Mouse (Mus musculus): ENCODE data around the gene 1110059E24Rik. TPM values are rescaled to one million over a fixed set of nuclear protein-coding genes. Genes with fewer than 3 reads are reported as not detected.

1110059E24Rik gene
- polyA plus RNA-seq, 1 experiment from 2014 or later, result 59.4 TPM

DNA sequence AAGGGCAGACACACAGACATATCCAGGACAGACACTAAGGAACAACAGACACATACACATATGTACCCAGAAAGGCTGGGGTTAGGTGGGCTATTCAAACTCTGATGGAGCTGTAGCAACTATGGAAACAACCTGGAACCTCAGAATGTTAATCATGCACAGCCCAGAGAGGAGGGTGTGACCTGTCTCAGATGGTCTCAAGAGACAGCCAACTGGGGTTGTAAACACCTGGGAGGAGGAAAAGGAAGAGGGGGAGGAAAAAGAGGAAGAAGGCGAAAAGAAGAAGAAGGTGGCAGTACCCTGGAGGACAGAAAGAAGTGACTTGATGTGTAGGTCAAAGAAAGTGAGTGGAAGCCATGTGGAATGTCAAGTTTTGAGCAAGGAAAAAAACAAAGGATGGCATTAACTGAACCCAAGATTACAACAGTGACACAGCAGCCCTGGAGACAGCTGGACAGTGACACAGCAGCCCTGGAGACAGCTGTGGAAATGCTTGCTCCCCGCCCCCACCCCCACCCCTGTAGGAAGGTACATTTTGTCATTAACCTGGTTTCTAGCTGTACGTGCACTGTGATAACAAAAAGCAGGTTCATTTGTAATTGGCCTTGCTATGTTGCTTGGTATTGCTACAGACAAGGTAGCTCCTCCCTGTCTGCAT is 84.1 kb downstream of the 1110059E24Rik start:
- Histone ChIP-seq H3K4me2 (no peak overlapping the region), H3K9ac (no peak overlapping the region), H3K27ac (no peak overlapping the region), H3K4me3 (no peak overlapping the region), H3K36me3 (no peaks in the 10 kb centered on the region), H3K9me3 (no peaks in the 10 kb centered on the region), H3K4me1 (peaks cover 3% of the 10 kb centered on the region; the same call in 1 of the 2 replicates), H3K27me3 (no peaks in the 10 kb centered on the region)
- 64% methylated on average over 3 of the region's 3 CpGs for WGBS
- ATAC-seq (ENCODE audit: insufficient number of reproducible peaks, insufficient read depth, low FRiP score, low TSS enrichment, low read depth), result no peak

DNA sequence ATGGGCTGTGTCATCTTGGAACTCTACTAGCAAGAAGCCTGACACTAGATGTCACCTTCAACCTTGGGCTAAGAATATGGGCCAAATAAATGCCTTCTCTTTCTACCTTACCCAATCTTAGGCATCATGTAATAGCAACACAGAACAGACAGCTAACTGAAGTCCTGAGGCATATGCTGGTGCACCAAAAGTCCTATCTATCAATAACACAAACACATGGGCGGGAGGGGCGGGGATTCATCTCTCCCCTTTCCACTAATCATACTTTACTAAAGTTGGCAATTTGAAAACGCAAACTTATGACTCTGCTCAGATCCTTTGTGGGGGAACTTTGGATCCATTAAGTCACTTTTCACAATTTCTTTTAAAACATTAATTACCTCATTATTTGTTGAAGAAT is 84.8 kb downstream of the 1110059E24Rik start:
- H3K4me3 ChIP-seq, result no peak overlapping the region
- WGBS, result 78% methylated on average over 3 of the region's 3 CpGs
- peaks cover 3% of the 10 kb centered on the region; the same call in 1 of the 2 replicates for H3K4me1 ChIP-seq
- no peaks in the 10 kb centered on the region for H3K27me3 ChIP-seq
- no peak overlapping the region for H3K27ac ChIP-seq
- no peaks in the 10 kb centered on the region for H3K9me3 ChIP-seq
- H3K9ac ChIP-seq, result no peak overlapping the region
- no peak for ATAC-seq (ENCODE audit: insufficient number of reproducible peaks, insufficient read depth, low FRiP score, low TSS enrichment, low read depth)
- no peaks in the 10 kb centered on the region for H3K36me3 ChIP-seq
- H3K4me2 ChIP-seq, result no peak overlapping the region

DNA sequence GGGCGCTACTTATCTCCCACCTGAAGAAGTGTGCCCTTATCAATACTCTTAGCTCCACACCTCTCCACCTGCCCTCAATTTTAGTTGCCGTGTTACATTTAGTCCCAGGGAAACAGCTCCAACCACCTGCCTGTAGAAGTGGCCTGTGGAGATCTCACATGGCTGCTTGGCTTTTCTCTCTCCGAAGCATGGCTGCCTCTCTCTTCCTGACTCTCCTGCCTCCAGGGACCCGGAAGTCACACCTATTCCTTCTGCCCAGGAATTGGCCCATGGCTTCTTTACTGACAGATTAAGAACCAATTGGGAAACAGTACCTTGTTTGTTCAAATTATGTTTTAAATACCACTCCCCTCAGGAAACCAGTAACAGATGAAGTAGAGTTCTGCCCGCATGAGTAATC is 86.3 kb downstream of the 1110059E24Rik start:
- H3K4me3 ChIP-seq, result no peak overlapping the region
- H3K9ac ChIP-seq, result no peak overlapping the region
- H3K9me3 ChIP-seq, result no peaks in the 10 kb centered on the region
- 78% methylated on average over 5 of the region's 5 CpGs for WGBS
- no peak overlapping the region for H3K27ac ChIP-seq
- no peak for ATAC-seq (ENCODE audit: insufficient number of reproducible peaks, insufficient read depth, low FRiP score, low TSS enrichment, low read depth)
- H3K27me3 ChIP-seq, result no peaks in the 10 kb centered on the region
- peaks cover 3% of the 10 kb centered on the region; the same call in 1 of the 2 replicates for H3K4me1 ChIP-seq
- H3K36me3 ChIP-seq, result no peaks in the 10 kb centered on the region
- no peak overlapping the region for H3K4me2 ChIP-seq

DNA sequence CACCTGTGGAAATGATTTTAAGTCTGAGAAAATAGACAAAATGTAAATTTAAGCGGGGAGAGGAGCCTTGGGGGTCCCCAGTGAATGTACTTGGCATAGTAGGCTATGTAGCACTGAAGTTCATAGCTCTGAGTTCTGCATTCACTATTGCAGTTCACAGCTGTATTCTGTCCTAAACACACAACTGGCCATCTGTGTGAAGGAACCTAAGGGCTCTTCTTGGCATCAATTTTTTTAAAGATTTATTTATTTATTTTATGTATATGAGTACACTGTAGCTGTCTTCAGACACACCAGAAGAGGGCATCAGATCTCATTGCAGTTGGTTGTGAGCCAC is 88.3 kb downstream of the 1110059E24Rik start:
- H3K4me2 ChIP-seq, result no peak overlapping the region
- no peak overlapping the region for H3K4me3 ChIP-seq
- H3K4me1 ChIP-seq, result peaks cover 3% of the 10 kb centered on the region; the same call in 1 of the 2 replicates
- 4% methylated on average over 1 of the region's 1 CpGs for WGBS
- H3K9ac ChIP-seq, result no peak overlapping the region
- H3K27me3 ChIP-seq, result no peaks in the 10 kb centered on the region
- no peaks in the 10 kb centered on the region for H3K36me3 ChIP-seq
- ATAC-seq (ENCODE audit: insufficient number of reproducible peaks, insufficient read depth, low FRiP score, low TSS enrichment, low read depth), result no peak
- H3K27ac ChIP-seq, result no peak overlapping the region
- no peaks in the 10 kb centered on the region; the same call in 1 of the 2 replicates for H3K9me3 ChIP-seq

DNA sequence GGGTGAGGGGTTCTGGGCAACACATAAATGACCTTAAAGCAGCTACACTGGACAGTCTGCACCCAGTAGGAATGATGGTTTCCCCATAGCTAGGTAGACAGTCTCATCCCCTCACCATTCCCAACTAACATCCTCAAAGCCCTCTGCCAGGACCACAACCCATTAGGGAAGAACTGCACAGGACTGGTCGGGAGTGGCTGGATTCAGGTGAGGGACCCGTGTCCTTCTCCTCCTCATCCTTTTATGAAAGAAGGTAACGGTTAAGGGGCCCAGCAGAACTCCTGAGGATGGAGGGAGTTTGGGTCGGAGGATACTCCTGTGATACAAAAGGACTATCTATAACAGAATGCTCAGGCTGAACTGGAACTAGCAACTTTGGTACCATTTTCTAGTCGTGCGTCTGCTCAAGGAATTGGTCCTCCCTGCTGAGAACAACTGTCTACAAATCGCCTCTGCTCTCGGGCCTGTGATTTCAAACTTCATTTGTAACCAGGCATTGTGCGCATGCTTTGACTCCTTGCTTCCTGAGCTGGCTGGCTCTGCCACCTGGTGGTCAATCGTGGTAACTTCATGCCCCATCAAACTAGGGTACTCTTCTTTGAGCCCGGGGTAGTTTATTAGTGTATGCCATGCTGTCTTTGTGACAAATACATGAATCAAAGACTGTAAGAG is 88.9 kb downstream of the 1110059E24Rik start:
- no peak overlapping the region for H3K4me2 ChIP-seq
- H3K36me3 ChIP-seq, result no peaks in the 10 kb centered on the region
- no peak overlapping the region for H3K9ac ChIP-seq
- WGBS, result 26% methylated on average over 11 of the region's 11 CpGs
- H3K4me1 ChIP-seq, result peaks cover 3% of the 10 kb centered on the region; the same call in 1 of the 2 replicates
- no peak overlapping the region for H3K4me3 ChIP-seq
- no peaks in the 10 kb centered on the region; the same call in 1 of the 2 replicates for H3K9me3 ChIP-seq
- 0 out of 2 replicates have a peak, but pooled peaks have one; percentile 15 for ATAC-seq (ENCODE audit: insufficient number of reproducible peaks, insufficient read depth, low FRiP score, low TSS enrichment, low read depth)
- H3K27ac ChIP-seq, result no peak overlapping the region
- H3K27me3 ChIP-seq, result no peaks in the 10 kb centered on the region

DNA sequence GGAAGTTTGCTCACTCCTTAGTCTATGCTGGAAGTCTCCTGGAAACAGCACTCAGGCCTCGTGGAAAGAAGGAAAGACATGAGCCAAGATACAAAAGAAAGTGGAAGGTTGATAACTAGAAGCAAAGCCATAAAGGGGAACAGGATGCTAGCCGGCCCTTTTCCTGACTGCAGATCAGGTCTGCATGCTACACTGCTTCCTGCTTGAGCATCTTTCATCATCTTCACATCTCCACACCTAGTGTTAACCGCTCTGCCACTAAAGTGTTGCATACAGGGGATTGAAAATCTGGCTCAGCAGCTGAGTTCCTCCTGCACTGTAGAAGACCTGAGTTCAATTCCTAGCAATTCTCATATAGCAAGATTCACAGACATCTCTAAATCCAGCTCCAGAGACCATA is 89.8 kb downstream of the 1110059E24Rik start:
- peaks cover 3% of the 10 kb centered on the region; the same call in 1 of the 2 replicates for H3K4me1 ChIP-seq
- no peaks in the 10 kb centered on the region for H3K36me3 ChIP-seq
- H3K4me3 ChIP-seq, result no peak overlapping the region
- ATAC-seq (ENCODE audit: insufficient number of reproducible peaks, insufficient read depth, low FRiP score, low TSS enrichment, low read depth), result no peak
- no peak overlapping the region for H3K4me2 ChIP-seq
- no peaks in the 10 kb centered on the region for H3K27me3 ChIP-seq
- no peak overlapping the region for H3K9ac ChIP-seq
- no peak overlapping the region for H3K27ac ChIP-seq
- no peaks in the 10 kb centered on the region; the same call in 1 of the 2 replicates for H3K9me3 ChIP-seq
- WGBS, result 81% methylated on average over 3 of the region's 3 CpGs

DNA sequence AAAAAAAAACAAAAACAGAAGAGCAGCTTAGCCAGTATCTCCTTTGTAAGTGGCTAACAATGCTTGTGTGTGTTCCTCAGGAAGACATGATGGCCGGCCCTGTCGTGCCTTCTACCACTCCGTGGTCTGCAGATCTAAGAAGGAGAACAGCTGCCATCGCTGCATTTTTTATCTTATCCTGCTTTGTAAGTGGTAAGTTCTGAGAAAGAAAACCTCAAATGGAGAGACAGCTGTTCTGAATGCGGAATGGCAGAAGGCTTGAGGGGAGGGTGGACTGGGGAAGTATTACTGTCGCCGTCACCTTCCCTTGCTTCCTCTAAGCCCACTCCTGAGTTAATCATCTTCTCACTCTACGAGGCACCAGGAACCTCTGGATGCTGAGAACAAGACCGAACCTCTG is 100.0 kb downstream of the 1110059E24Rik start:
- Histone ChIP-seq H3K36me3 (no peaks in the 10 kb centered on the region), H3K9me3 (no peaks in the 10 kb centered on the region), H3K4me3 (no peak overlapping the region), H3K27me3 (no peaks in the 10 kb centered on the region), H3K4me1 (no peaks in the 10 kb centered on the region), H3K4me2 (no peak overlapping the region), H3K27ac (no peak overlapping the region), H3K9ac (no peak overlapping the region)
- no peak for ATAC-seq (ENCODE audit: insufficient number of reproducible peaks, insufficient read depth, low FRiP score, low TSS enrichment, low read depth)
- WGBS, result 78% methylated on average over 9 of the region's 9 CpGs

DNA sequence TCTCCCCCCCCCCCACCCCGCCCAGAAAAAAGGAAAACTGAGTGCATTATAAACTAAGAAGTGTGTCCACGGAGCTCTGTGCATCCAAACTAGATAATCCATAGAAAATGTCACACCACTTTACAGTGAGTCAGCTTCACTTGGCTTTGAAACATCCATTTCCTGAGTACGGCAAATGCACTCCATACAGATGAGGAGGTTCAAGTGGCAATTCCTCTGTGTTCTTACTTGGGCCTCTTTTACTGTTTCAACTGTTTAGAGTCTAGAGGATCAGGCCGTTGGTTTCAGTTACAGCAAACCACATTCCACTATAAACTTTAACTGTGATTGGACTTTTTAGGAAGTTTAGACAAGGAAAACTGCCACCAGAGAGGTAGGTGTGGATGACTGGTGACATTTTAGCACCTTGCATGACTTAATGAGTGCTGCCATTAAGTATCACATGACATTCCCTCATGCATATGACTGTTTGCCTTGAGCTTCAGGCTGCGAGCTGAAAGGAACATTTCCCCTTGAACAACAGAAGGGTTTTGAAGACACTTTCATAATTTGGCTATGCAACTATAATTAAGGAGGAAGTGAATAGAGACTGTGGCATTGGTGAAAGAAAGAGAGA is 100.7 kb downstream of the 1110059E24Rik start:
- Histone ChIP-seq H3K9me3 (no peaks in the 10 kb centered on the region), H3K27me3 (no peaks in the 10 kb centered on the region), H3K9ac (no peak overlapping the region), H3K4me2 (no peak overlapping the region), H3K4me1 (no peaks in the 10 kb centered on the region), H3K36me3 (no peaks in the 10 kb centered on the region), H3K4me3 (no peak overlapping the region), H3K27ac (no peak overlapping the region)
- WGBS, result 68% methylated on average over 5 of the region's 5 CpGs
- ATAC-seq (ENCODE audit: insufficient number of reproducible peaks, insufficient read depth, low FRiP score, low TSS enrichment, low read depth), result no peak

DNA sequence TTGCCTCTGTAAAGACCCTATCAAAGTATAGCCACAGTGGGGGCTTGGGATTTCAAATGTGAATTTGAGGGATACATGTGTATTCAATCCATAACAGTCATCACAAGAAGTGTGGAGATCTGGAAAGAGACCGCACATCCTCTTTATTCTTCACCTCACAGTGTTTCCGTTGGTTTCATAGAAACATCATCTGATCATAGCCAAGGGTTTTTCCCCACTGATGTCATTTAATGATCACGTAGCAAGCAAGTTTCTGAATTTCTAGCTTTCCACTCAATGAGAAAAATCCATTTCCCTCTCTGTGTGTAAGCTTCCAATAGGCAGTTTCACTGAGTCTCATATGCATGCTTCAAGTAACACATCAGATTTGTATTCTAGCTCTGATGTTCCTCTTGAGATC is 103.1 kb downstream of the 1110059E24Rik start:
- H3K9ac ChIP-seq, result no peak overlapping the region
- no peaks in the 10 kb centered on the region for H3K4me1 ChIP-seq
- H3K36me3 ChIP-seq, result no peaks in the 10 kb centered on the region
- 89% methylated on average over 3 of the region's 3 CpGs for WGBS
- no peaks in the 10 kb centered on the region for H3K9me3 ChIP-seq
- H3K4me2 ChIP-seq, result no peak overlapping the region
- H3K27me3 ChIP-seq, result no peaks in the 10 kb centered on the region
- no peak for ATAC-seq (ENCODE audit: insufficient number of reproducible peaks, insufficient read depth, low FRiP score, low TSS enrichment, low read depth)
- H3K27ac ChIP-seq, result no peak overlapping the region
- no peak overlapping the region for H3K4me3 ChIP-seq

DNA sequence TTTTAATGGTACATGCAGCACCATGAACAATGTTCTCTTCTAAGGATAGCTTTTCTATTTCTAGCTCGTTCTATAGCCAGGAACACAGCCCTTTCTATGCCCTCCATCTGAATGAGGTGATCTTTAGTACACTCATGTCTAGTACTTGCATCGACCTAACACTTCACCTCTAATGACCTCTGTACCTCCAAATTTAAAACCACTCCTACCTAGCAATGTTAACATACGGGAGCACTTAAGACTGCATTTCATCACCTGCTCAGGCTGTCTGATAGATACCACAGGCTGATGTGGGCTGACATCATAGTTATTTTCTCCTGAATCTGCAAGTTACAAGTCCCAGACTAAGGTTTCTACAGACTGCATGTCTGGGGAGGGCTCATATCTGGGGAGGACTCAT is 103.8 kb downstream of the 1110059E24Rik start:
- Histone ChIP-seq H3K27ac (no peak overlapping the region), H3K36me3 (no peaks in the 10 kb centered on the region), H3K9ac (no peak overlapping the region), H3K4me1 (no peaks in the 10 kb centered on the region), H3K4me2 (no peak overlapping the region), H3K27me3 (no peaks in the 10 kb centered on the region), H3K9me3 (no peaks in the 10 kb centered on the region), H3K4me3 (no peak overlapping the region)
- no peak for ATAC-seq (ENCODE audit: insufficient number of reproducible peaks, insufficient read depth, low FRiP score, low TSS enrichment, low read depth)
- WGBS, result 72% methylated on average over 3 of the region's 3 CpGs

DNA sequence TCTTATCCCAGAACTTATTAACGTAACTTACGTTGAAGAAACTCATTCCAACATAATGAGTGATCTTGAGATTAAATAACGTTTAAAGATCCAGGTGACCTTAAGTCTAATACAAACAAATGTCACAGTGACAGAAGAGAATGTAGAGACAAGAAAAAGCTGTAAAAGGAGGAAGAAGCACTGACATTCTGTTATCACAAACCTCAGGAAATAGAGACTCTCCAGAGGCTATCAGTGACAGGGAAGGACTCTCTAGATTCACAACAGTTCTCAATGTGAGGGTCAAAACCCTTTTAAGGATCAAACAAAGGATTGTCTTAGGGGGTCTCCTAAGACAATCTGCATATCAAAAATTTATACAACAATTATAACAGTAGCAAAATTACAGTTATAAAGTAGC is 115.7 kb downstream of the 1110059E24Rik start:
- ATAC-seq (ENCODE audit: insufficient number of reproducible peaks, insufficient read depth, low FRiP score, low TSS enrichment, low read depth), result no peak
- no peaks in the 10 kb centered on the region for H3K27me3 ChIP-seq
- no peaks in the 10 kb centered on the region for H3K9me3 ChIP-seq
- H3K4me3 ChIP-seq, result no peak overlapping the region
- H3K4me2 ChIP-seq, result no peak overlapping the region
- no peak overlapping the region for H3K9ac ChIP-seq
- H3K36me3 ChIP-seq, result no peaks in the 10 kb centered on the region
- no peak overlapping the region for H3K27ac ChIP-seq
- WGBS, result 74% methylated on average over 3 of the region's 3 CpGs
- no peaks in the 10 kb centered on the region for H3K4me1 ChIP-seq
